Mouse (Mus musculus): ENCODE data around the gene Serpinf2.

Serpinf2 gene

DNA sequence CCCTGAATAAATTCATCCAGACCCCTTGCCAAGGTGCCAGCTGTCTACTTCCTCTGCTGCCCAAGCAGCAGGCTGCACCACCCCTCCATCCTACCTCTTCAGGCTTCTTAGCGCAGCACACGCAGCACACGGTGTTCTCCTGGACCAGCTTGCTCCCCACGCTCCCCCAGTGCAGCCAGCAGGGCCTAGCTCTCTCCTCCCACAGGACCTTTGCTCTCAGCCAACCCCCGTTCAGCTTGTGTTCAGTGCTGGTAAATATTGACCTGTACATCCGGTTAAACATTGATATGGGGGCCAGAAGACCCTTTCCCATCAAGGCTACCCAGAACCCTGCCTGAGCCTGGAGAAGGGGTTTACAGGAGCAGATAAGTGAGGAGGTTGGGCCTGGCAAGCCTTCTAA lies at the start of gene Serpinf2:
TSS of gene Serpinf2 (minus strand) at position 229 of the 400 bp plus-strand sequence.
- no peak for DNase-seq (ENCODE audit: low read depth)

DNA sequence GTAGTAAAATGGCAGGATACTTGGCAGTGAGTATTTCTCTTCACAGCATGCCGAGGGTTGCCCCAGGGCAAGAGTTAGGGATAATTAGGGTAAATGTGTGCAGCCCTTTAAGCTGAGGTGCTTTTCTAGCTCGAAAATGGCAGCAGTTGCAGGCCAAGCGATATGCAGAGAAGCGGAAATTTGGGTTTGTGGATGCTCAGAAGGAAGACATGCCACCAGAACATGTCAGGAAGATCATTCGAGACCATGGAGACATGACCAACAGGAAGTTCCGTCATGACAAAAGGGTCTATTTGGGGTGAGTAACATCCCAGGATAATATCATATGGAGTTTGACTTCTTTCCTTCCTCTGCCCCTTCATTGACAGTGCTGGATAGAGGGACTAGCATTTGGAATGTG lies 48.1 kb upstream of the Serpinf2 start:
- DNase-seq (ENCODE audit: low read depth) = no peak

DNA sequence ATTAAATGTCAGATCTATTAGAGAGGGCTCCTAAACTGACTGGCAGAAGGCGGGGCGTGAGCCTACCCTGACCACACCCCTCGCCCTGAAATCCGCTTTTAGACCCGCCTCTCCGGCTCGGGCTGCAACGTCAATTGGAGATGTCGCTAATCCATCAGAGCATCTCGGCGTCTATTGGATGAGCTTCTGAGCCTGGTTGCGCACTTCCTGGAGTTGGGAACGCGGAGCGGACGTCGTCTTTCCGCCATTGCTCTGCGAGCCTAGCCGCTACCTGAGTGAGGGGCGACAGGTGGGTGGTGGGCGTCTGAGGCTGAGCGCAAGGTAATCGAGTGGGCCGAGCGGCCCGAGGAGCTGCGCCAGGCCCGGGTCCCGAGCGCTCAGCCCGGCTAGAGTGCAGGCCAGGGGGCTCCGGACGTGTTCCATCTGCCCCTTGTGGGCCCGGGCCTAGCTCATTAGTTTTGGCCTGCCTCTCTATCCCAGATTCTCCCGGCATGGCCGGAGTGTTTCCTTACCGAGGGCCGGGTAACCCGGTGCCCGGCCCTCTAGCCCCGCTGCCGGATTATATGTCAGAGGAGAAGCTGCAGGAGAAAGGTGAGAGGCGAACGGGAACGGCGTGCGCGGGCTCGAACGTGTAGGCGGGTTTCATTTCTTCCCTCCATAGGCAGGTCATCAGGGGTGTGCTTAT lies 47.4 kb upstream of the Serpinf2 start, which contains the start of gene Prpf8:
TSS of gene Prpf8 (plus strand) at position 216 of the 685 bp plus-strand sequence.
- DNase-seq (ENCODE audit: low read depth) = peak; percentile 96

DNA sequence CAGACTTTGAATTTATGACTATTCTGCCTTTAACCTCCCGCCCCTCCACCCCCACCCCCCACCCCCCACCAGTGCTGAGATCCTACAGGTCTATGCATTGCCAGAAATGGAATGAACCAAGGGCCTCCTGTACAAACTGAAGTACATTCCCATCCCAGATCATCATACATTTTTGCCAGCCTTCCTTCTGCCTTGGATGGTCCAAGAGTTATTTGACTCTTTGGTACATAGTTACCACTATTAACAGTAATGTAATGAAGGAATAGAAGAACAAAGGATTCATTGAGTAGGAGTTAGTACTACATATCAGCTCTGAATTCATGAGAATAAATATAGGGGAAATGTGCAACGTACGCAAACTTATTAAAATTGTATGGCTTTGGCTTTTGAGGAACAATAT lies 46.8 kb upstream of the Serpinf2 start:
- no peak for DNase-seq (ENCODE audit: low read depth)

DNA sequence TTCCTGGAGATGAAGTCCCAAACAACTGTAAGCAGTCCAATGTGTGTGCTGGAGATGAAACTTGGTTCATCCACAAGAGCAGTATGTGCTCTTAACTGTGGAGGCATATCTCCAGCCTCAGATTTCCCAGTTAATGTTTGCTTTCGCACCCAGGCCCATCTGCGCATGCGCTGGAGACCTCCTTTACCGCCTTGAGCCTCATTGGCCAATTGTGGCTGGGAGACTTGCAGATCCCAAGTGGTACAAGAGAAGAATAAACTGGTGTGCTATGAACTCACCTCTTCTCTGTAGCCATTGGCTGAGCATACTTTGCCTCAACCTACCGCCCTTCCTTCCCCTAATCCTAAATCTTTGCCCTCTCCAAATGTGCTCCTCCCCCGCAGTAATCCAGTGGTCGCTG lies 34.0 kb upstream of the Serpinf2 start:
- no peak for DNase-seq (ENCODE audit: low read depth)

DNA sequence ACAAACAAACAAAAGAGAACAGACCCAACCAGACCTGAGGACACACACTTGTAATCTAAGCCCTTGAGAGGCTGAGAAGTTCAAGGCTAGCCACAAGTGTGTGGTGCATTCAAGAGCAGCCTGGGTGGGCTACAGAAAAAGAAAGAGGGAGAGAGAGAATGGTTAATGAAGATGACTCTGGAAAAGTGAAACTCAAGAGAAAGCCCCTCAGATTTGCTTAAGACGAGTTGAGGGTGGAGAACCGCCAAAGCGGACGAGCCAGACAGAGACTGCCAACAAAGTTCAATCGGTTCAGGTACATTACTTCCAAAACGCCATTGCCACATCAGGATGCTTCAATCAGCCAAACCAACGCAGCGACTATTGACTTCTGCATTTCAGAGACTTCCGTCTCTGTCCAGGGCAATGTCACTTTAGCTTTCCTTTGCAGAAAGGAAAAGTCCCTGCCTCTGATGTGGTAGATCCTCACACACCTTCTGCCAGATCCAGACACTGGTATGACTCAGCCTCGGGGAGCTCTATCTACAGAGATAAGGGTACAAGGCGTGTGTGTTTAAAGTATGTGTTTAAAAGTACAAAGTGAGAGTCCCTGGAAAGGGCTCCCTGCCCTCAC lies 33.2 kb upstream of the Serpinf2 start:
- no peak for DNase-seq (ENCODE audit: low read depth)

DNA sequence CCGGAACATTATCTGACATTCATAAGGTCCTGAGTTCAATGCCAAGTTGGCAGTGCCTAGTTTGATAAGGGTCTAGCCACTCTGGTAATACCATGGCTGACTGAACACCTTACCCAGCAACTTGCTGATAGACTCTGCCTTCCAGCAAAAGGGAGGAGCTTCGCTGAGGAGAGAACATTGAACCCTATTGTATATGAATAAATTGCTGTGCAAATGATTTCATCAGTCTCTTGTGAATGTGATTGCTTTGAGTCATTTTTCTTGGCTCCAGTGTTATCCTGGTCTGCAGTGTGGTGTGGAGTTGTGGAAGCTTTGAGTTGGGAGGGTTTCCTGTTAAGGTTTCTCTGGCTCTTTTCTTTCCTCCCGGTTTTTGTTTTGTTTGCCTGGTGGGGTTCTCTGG lies 31.3 kb upstream of the Serpinf2 start:
- DNase-seq (ENCODE audit: low read depth) = no peak

DNA sequence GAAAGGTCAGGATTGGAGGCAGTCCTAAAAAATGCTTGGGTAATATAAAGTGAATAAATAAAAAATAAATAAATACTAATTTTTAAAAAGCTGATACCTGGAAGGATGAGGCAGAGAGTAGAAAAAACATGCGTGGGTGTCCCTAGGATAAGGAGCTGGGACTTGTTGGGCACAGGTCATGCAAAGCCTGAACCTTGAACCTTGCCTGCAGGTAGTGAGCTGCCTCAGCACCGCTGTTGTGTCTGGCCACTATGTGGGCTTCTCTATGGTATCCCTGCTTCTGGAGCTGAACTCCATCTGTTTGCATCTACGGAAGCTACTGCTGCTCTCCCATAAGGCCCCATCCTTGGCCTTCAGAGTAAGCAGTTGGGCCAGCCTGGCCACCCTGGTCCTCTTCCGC lies 29.9 kb upstream of the Serpinf2 start:
- DNase-seq (ENCODE audit: low read depth) = no peak

DNA sequence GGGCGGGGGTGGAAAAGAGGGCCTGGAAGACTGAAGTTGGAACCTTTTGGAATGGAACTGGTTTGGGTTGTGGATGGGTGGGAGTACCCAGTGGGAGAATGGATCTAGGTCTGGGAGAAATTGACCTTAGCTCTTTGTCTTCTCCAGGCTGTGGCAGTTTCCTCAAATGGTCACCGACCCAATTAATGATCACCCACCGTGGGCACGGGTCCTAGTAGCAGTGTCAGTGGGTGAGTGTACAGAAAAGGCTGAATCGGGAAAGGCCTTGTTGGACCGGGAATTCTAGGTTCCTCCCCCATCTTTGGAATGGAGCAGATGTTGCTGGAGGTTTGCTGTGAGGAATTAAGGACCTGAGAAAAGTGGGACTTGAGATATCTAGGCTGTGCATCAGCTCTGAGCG lies 29.0 kb upstream of the Serpinf2 start:
- no peak for DNase-seq (ENCODE audit: low read depth)

DNA sequence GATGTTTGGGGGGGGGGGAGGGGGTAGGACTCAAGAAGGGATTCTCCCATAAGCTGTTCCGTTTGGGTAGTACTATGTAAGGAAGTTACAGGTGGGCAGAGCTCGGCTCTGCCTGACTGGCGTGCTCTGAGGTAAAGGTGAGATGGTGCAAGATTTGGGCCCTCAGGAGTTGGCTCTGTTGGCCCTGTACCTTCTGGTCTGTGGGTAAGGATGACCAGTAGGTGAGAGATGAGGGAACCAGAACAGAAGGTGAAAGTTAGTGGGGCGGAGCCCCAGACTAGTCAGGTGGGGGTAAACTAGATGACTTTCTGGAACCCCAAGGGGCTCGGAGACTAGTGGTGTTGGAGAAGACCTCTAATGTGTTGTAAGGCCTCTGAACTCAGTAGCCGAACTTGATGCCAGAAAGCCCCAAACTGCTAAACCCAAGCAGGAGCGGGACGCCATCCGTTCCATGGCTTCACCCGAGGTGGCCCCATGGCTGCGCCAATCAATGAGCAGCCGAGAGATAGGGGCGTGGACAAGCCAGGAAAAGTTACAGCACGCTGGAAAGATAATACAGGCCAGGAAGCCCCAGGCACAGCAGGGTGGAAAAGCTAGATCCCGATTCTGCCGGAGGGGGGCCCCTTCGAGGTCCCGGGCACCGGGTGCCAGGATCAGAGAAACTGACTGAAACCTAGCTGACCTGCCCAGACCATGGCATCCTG lies 28.3 kb upstream of the Serpinf2 start:
- DNase-seq (ENCODE audit: low read depth) = no peak

DNA sequence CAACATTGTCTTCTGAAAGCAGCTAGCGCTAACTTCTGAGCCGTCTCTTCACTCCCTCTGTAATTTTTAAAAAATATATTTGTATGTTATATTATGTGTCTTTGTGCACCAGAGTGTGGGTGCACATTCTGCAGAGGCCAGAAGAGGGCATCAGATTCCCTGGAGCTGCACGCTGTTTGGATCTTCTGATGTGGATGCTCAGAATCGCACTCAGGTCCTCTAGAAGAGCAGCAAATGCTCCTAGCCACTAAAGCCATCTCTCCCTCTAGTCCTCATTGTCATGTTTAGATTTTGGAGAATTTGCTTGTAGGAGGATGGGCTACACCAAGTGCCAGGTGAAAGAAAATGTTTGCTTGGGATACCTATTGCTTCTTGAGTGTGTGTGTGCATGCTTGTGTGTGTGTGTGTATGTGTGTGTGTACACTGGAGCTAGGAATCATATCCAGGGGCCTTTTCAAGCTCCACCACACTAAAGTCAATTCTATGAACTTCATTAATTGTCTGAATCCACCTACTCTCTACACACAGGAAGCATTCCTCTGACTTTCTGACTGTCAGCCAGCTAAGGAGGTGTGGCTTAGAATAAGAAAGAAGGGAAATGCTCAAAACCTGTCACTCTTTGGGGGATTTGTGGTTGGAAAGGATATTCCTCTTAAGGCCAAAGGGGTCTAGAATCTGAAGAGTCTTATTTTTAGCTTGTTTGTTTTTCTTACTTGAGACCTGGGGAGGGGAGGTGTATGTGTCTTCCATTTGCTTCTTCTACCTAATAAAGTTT lies 27.5 kb upstream of the Serpinf2 start:
- no peak for DNase-seq (ENCODE audit: low read depth)

DNA sequence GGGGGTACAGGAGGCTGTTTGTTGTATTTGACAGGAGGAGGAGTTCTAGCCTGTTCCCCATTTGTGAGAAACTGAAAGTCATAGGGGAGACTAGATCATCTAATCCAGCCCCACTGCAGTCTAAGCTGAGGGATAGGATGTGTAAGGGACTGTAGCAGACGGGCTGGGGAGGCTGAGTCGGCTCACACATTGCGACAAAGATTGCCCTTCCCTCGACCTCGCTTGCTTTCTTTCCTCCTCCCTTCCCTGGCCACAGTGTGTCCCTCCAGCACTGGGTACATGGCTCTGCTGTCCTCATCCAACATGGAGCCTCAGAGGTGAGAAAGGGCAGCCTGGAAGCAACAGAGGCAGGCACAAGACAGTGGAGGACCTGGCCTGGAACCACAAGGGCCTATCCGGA lies 25.7 kb upstream of the Serpinf2 start:
- no peak for DNase-seq (ENCODE audit: low read depth)

DNA sequence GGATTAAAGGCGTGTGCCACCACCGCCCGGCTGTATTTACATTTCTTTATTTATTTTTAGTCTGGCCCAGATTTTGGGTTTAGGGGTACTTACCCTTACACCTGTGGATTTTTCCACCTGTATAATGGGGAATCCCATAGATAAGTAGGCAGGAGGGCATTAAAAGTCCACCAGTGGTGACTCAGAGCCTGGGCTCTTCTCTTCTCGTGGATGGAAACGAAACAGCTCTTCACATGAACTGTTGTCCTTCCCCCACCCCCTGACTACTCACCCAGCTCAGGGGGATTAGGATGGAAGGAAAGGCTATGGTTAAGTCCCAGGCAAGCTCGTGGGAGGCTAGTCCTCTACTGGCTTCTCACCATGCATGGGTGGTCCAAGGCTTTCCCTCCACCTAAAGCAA lies 25.0 kb upstream of the Serpinf2 start:
- DNase-seq (ENCODE audit: low read depth) = no peak

DNA sequence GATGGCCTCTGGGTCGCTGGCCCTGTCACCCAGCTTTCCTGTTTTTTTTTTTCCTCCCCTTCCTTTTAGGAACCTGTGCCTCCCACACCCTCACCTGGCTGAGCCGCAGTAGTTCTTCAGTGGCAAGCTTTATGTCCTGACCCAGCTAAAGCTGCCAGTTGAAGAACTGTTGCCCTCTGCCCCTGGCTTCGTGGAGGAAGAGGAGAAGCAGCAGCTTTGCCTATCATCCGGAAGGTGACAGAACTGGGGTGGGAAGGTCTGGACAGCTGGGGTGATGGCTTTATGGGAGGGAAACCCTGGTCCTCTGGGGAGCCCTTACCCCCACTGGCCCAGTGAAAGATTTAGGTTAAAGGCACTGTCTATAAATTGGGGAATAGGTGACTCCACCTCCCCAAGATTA lies 24.2 kb upstream of the Serpinf2 start:
- no peak for DNase-seq (ENCODE audit: low read depth)

DNA sequence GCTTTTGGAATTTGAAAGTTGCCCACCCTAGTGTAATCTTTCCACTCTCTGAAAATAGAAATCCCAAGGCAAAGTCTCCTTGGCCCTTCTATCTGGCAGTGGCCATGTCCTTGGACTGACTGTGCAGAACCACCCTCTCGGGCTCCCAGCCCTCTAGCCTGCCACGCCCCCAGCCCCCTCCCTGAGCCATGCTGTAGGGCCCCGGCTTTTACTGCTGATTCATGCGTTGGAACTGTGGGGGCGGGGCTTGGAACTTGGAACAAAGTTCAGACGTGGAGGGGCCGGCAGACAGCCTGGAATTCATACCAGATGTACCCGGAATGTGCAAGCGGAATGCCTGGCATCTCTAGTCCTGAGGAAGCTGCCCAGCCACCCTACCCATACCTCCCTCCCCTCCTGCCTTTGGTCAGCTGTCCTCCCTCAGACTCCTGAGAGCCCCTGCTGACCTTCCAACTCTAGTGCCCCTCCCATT lies 23.5 kb upstream of the Serpinf2 start:
- peak; percentile 88 for DNase-seq (ENCODE audit: low read depth)

DNA sequence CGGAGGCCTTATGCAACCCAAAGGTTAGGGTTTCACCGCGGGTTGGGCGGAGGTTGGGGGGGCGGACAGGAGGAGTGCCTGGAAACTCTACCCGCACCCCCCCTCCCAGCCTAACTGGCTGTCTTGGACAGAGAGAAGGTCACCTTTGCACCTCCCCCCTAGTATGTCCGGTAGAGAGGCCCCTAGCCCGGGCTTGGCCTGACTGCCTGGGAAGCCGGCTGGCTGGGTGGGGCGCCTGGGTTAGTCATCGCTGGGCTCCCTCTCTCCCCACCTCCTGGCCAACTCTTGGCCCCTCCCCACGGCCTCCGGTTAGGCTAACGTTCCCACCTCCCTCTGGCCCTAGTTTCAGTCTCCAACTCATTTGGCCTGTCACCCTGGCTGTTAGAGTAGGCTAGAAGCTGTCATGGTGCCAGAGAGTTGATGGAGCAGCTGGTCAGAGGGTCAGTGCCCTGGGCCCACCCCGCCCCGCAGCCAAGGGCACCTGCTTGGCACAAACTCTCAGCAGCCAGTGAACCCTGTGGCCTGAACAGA lies 22.9 kb upstream of the Serpinf2 start:
- no peak for DNase-seq (ENCODE audit: low read depth)

DNA sequence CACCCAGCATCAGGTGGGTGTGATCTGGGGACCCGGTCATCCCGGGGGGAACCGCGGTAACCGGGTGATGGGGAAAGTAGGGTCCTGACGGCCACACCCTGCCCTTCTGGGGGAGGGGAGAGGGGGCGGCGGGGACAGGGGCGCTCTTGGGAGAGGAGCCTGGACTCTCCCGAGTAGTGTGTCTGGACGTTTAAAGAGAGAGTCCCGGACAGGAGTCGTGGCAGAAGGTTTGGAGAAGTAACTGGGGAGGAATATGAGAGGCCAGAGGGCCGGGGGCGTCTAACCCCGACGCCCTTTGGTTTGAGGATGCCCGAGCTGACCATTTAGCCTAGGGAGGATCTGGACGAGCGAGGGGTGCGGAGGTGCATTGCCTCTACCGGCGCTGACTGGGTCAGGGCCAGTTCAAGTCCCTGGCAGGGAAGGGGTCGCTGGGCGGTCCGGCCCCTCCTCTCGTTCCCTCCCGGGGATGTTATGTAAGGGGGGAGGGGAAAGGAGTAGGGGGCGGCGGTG lies 22.4 kb upstream of the Serpinf2 start:
- no peak for DNase-seq (ENCODE audit: low read depth)

DNA sequence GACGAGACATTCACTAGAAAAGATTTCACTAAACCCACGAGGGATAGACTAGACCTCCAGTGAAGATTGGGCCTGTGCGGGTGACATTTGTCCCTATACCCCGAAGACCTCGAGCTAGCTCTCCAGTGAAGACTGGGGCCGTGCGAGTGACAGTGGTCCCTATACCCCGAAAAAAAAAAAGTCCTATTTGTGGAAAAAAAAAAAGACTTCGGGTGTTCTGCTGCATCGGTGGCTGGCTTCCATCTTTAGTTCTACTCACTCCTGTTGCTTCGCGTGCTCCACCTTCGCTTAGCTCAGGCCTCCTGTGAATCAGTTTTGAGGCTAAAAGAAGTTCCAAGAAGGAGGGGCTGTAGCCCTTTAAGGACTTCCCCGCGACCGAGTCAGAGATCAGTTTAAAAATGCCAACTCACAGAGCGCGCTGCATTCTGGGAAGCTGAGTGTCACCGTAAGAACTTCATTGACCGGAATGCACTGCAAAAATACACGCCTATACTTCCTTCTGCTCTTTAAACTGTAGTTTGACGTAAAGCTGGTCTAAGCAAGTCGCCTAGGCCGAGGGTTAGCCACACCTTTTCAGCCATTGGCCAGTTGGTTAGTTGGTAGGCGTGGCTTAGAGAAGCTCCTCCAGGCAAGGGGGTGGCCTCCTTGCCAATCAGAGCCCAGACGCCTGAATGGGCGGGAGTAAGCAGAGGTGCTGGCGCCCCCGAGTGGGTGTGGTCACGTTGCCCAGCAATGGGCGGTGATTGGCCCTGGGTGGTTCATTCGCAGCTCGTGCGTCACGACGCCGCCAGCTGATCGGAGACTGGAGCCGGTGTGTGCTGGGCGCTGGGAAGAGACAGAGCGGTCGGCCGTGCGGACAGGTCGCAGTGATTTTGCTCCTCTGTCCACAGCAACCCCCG lies 21.7 kb upstream of the Serpinf2 start, which contains the start of gene Tlcd2:
TSS of gene Tlcd2 (plus strand) at position 872 of the 899 bp plus-strand sequence.
- DNase-seq (ENCODE audit: low read depth) = peak; percentile 100

DNA sequence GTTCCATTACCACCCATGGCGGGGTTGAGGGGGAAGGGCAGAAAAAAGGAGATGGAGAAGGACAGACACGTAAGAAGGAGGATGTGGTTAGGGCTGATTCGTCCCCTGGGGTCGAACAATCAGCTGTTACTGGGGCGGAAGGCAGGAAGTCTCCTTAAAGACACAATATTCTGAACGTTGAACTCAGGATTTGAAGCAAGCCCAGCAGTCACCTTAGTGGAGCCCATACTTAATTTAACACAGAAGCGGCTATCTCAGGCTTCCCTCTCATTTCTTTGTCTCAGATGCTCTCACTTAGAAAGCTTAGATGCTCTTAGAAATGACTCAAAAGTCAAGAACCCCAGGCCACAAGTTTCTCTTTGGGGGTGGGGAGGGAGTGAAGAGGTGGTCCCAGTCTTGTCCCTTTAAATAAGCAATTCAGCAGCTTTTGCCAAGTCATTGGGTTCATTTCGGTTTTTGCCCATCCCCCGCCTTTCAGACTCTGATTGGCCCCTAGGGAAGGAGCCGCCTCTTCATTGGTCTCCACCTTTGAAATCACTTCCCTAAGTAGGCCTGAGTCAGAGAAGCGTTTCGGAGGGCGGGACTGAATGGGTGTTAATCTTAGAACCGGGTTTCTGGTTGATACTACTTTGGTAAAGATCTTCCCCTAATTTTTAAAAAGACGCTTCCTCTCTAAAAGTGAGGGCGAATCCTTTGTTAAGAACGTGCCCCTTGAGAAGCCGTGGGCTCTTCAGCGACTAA lies 20.9 kb upstream of the Serpinf2 start:
- peak; percentile 94 for DNase-seq (ENCODE audit: low read depth)

DNA sequence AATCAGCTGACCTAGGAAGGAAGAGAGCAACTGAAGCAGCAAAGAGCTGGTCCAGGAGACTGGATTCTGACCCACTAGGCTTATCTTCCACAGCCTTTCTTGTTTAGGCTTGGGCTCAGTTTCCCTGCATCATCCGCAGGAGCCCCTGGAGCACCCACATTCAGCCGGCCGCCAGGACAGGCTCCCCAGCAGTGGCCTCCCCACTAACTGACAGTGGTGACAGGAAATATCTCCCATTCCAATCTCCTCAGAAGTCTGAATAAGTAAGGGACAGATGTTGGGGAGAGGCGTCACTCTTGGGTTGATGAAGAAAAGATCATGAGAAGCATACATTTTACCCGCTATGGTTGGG lies 20.3 kb upstream of the Serpinf2 start:
- no peak for DNase-seq (ENCODE audit: low read depth)

Measured in c-Kit-positive CD71-positive TER-119-negative erythroid progenitor cells, embryonic 14.5 days (primary cell).